Mouse (Mus musculus): ENCODE measurements around the gene Stk10. TPM values are rescaled to one million over a fixed set of nuclear protein-coding genes. Genes with fewer than 3 reads are reported as not detected.
A peak's percentile ranks its signal among the peaks of the same experiment; 100 is the strongest.

Gene Stk10
- total and polyA plus RNA-seq, 3 experiments = 8.4 to 10.1 (median 9.2) TPM

GRCm38 (mm10) chr11:32642899-32643886 lies 110.1 kb downstream of the Stk10 start:
- peaks cover 5% of the 10 kb centered on the region for H3K4me1 ChIP-seq (ENCODE audit: control insufficient read depth, insufficient read depth, low read length)
- intact Hi-C loops (cut with DNase I) = loop anchor here (5.0 kb wide), 1 partner anchor 64 kb away; no protein-coding TSS in a partner anchor
- WGBS = under 1% methylated on average over 52 of the region's 54 CpGs

GRCm38 (mm10) chr11:32644010-32644409 lies 110.9 kb downstream of the Stk10 start:
- WGBS = 0% methylated on average over 3 of the region's 3 CpGs
- Histone ChIP-seq H3K27me3 (ENCODE audit: control insufficient read depth, insufficient read depth, low read length) (no peaks in the 10 kb centered on the region), H3K36me3 (ENCODE audit: control insufficient read depth, insufficient read depth, low read length) (peaks cover 2% of the 10 kb centered on the region), H3K27ac (peak overlapping the region; percentile 100), H3K9ac (ENCODE audit: low read depth, low read length) (peak overlapping the region; percentile 77; the same call in 1 of the 2 replicates), H3K4me1 (ENCODE audit: control insufficient read depth, insufficient read depth, low read length) (peaks cover 3% of the 10 kb centered on the region), H3K79me2 (replicated peaks; ENCODE audit: control insufficient read depth, insufficient read depth, low read length) (peaks cover 3% of the 10 kb centered on the region), H3K4me3 (peak overlapping the region; percentile 65)
- TF ChIP-seq EP300 (IDR thresholded peaks at IDR 0.05; ENCODE audit: insufficient read depth, low read depth, low read length) (no peak), POLR2A (IDR thresholded peaks at IDR 0.05; ENCODE audit: insufficient read depth, low read depth, low read length) (no peak), CTCF (IDR thresholded peaks at IDR 0.05) (no peak)
- no peak for DNase-seq
- intact Hi-C loops (cut with DNase I) = loop anchor here (5.0 kb wide), 1 partner anchor 63 kb away; no protein-coding TSS in a partner anchor

More at GRCm38 (mm10) chr11:32642899-32643886, 110.1 kb downstream of the Stk10 start:
- peak overlapping the region; percentile 77 for H3K9ac ChIP-seq (ENCODE audit: low read depth, low read length)
- peaks cover 2% of the 10 kb centered on the region for H3K36me3 ChIP-seq (ENCODE audit: control insufficient read depth, insufficient read depth, low read length)
- peak overlapping the region; percentile 100 for H3K27ac ChIP-seq
- no peaks in the 10 kb centered on the region for H3K27me3 ChIP-seq (ENCODE audit: control insufficient read depth, insufficient read depth, low read length)
- peak overlapping the region; percentile 65 for H3K4me3 ChIP-seq
- DNase-seq = no peak
- 0 out of 2 replicates have a peak, but pooled peaks have one; percentile 21 for TF ChIP-seq POLR2A (IDR thresholded peaks at IDR 0.05; ENCODE audit: insufficient read depth, low read depth, low read length)
- TF ChIP-seq EP300 (IDR thresholded peaks at IDR 0.05; ENCODE audit: insufficient read depth, low read depth, low read length) = no peak
- no peak for TF ChIP-seq CTCF (IDR thresholded peaks at IDR 0.05)
- H3K79me2 ChIP-seq (replicated peaks; ENCODE audit: control insufficient read depth, insufficient read depth, low read length) = peaks cover 3% of the 10 kb centered on the region

GRCm38 (mm10) chr11:32647265-32647664 lies 114.2 kb downstream of the Stk10 start:
- Histone ChIP-seq H3K9ac (ENCODE audit: low read depth, low read length) (no peak overlapping the region), H3K79me2 (replicated peaks; ENCODE audit: control insufficient read depth, insufficient read depth, low read length) (peaks cover 8% of the 10 kb centered on the region), H3K27me3 (ENCODE audit: control insufficient read depth, insufficient read depth, low read length) (no peaks in the 10 kb centered on the region), H3K4me1 (ENCODE audit: control insufficient read depth, insufficient read depth, low read length) (peaks cover 6% of the 10 kb centered on the region), H3K27ac (no peak overlapping the region), H3K36me3 (ENCODE audit: control insufficient read depth, insufficient read depth, low read length) (peaks cover 9% of the 10 kb centered on the region), H3K4me3 (no peak overlapping the region)
- WGBS = 61% methylated on average over 2 of the region's 2 CpGs
- no peak for DNase-seq
- intact Hi-C loops (cut with DNase I) = no loop called here
- TF ChIP-seq POLR2A (IDR thresholded peaks at IDR 0.05; ENCODE audit: insufficient read depth, low read depth, low read length) = no peak
- TF ChIP-seq CTCF (IDR thresholded peaks at IDR 0.05) = no peak

- Histone ChIP-seq H3K27me3 (ENCODE audit: control insufficient read depth, insufficient read depth, low read length) (no peaks in the 10 kb centered on the region), H3K9ac (ENCODE audit: low read depth, low read length) (no peak overlapping the region), H3K79me2 (replicated peaks; ENCODE audit: control insufficient read depth, insufficient read depth, low read length) (peaks cover 12% of the 10 kb centered on the region), H3K27ac (no peak overlapping the region), H3K4me1 (ENCODE audit: control insufficient read depth, insufficient read depth, low read length) (peaks cover 8% of the 10 kb centered on the region), H3K36me3 (ENCODE audit: control insufficient read depth, insufficient read depth, low read length) (peaks cover 14% of the 10 kb centered on the region), H3K4me3 (no peak overlapping the region)
- DNase-seq = no peak
- intact Hi-C loops (cut with DNase I) = no loop called here
- TF ChIP-seq POLR2A (IDR thresholded peaks at IDR 0.05; ENCODE audit: insufficient read depth, low read depth, low read length) = no peak
- TF ChIP-seq CTCF (IDR thresholded peaks at IDR 0.05) = no peak
- TF ChIP-seq EP300 (IDR thresholded peaks at IDR 0.05; ENCODE audit: insufficient read depth, low read depth, low read length) = no peak
Measured at GRCm38 (mm10) chr11:32650236-32650749, 117.2 kb downstream of the Stk10 start.

- intact Hi-C loops (cut with DNase I) = no loop called here
Measured at GRCm38 (mm10) chr11:32650893-32651590, 117.9 kb downstream of the Stk10 start.

More at GRCm38 (mm10) chr11:32650893-32651590, 117.9 kb downstream of the Stk10 start:
- WGBS = 81% methylated on average over 7 of the region's 7 CpGs
- no peak overlapping the region for H3K9ac ChIP-seq (ENCODE audit: low read depth, low read length)
- DNase-seq = no peak
- no peak overlapping the region for H3K27ac ChIP-seq
- TF ChIP-seq POLR2A (IDR thresholded peaks at IDR 0.05; ENCODE audit: insufficient read depth, low read depth, low read length) = no peak
- TF ChIP-seq CTCF (IDR thresholded peaks at IDR 0.05) = no peak
- TF ChIP-seq EP300 (IDR thresholded peaks at IDR 0.05; ENCODE audit: insufficient read depth, low read depth, low read length) = no peak
- peaks cover 14% of the 10 kb centered on the region for H3K36me3 ChIP-seq (ENCODE audit: control insufficient read depth, insufficient read depth, low read length)
- H3K27me3 ChIP-seq (ENCODE audit: control insufficient read depth, insufficient read depth, low read length) = no peaks in the 10 kb centered on the region
- H3K4me1 ChIP-seq (ENCODE audit: control insufficient read depth, insufficient read depth, low read length) = peaks cover 8% of the 10 kb centered on the region
- peaks cover 14% of the 10 kb centered on the region for H3K79me2 ChIP-seq (replicated peaks; ENCODE audit: control insufficient read depth, insufficient read depth, low read length)
- H3K4me3 ChIP-seq = no peak overlapping the region

All from heart, adult 2 months (tissue).